Mouse (Mus musculus): ENCODE data around the gene Ism2.

Ism2 gene

GRCm38 (mm10) chr12:87230379-87230895, 69.1 kb downstream of the Ism2 start:
- DNase-seq (ENCODE audit: low read depth), result no peak

GRCm38 (mm10) chr12:87229633-87230032, 69.9 kb downstream of the Ism2 start:
- no peak for DNase-seq (ENCODE audit: low read depth)
